Mouse (Mus musculus): ENCODE measurements around the gene Rtn4rl1. TPM values are rescaled to one million over a fixed set of nuclear protein-coding genes. Genes with fewer than 3 reads are reported as not detected.

The Rtn4rl1 gene
- total RNA-seq, 4 experiments from 2014 or later, result 39.9 to 74.9 (median 58.7) TPM

GRCm38 (mm10) chr11:75251006-75251512 is 57.5 kb downstream of the Rtn4rl1 start:
- DNase-seq, result peak; percentile 71

- DNase-seq, result no peak
These were observed 58.0 kb downstream of the Rtn4rl1 start for GRCm38 (mm10) chr11:75251557-75252070.

GRCm38 (mm10) chr11:75254252-75254912 is 60.8 kb downstream of the Rtn4rl1 start:
- DNase-seq, result peak; percentile 72

GRCm38 (mm10) chr11:75255330-75255729 is 61.7 kb downstream of the Rtn4rl1 start:
- DNase-seq, result no peak

- no peak for DNase-seq
These were observed 63.6 kb downstream of the Rtn4rl1 start for GRCm38 (mm10) chr11:75257056-75257648.

- no peak for DNase-seq
These were observed 65.8 kb downstream of the Rtn4rl1 start for GRCm38 (mm10) chr11:75259416-75259815.

- peak; percentile 52 for DNase-seq
These were observed 66.5 kb downstream of the Rtn4rl1 start for GRCm38 (mm10) chr11:75259996-75260561.

- DNase-seq, result peak; percentile 54
These were observed 67.4 kb downstream of the Rtn4rl1 start for GRCm38 (mm10) chr11:75261016-75261415.

GRCm38 (mm10) chr11:75261730-75262129 is 68.1 kb downstream of the Rtn4rl1 start:
- no peak for DNase-seq

GRCm38 (mm10) chr11:75262181-75262580 is 68.6 kb downstream of the Rtn4rl1 start:
- DNase-seq, result no peak

GRCm38 (mm10) chr11:75262791-75263190 is 69.2 kb downstream of the Rtn4rl1 start:
- DNase-seq, result no peak

- DNase-seq, result no peak
These were observed 69.8 kb downstream of the Rtn4rl1 start for GRCm38 (mm10) chr11:75263274-75263963.

- no peak for DNase-seq
These were observed 70.4 kb downstream of the Rtn4rl1 start for GRCm38 (mm10) chr11:75263964-75264312.

GRCm38 (mm10) chr11:75264550-75264949 is 71.0 kb downstream of the Rtn4rl1 start:
- DNase-seq, result no peak

- no peak for DNase-seq
These were observed 72.0 kb downstream of the Rtn4rl1 start for GRCm38 (mm10) chr11:75265545-75265944.

- no peak for DNase-seq
These were observed 74.3 kb downstream of the Rtn4rl1 start for GRCm38 (mm10) chr11:75267826-75268281.

- peak; percentile 67 for DNase-seq
These were observed 74.9 kb downstream of the Rtn4rl1 start for GRCm38 (mm10) chr11:75268492-75268891.

- DNase-seq, result no peak
These were observed 75.6 kb downstream of the Rtn4rl1 start for GRCm38 (mm10) chr11:75269213-75269612.

GRCm38 (mm10) chr11:75270276-75270984 is 76.8 kb downstream of the Rtn4rl1 start:
- no peak for DNase-seq

- no peak for DNase-seq
These were observed 77.4 kb downstream of the Rtn4rl1 start for GRCm38 (mm10) chr11:75270985-75271434.

- no peak for DNase-seq
These were observed 79.9 kb downstream of the Rtn4rl1 start for GRCm38 (mm10) chr11:75273466-75273865.

GRCm38 (mm10) chr11:75275035-75275434 is 81.5 kb downstream of the Rtn4rl1 start:
- DNase-seq, result no peak

All from adrenal gland, adult 8-10 months (tissue).